In genomic region chr7:79269411-79269810, GRCm38 (mm10) we compare ENCODE assay signal across 18 mouse cellular contexts. TPM values are rescaled to one million over a fixed set of nuclear protein-coding genes. Genes with fewer than 3 reads are reported as not detected.
DNase-seq lines count a peak whose midpoint lies in the region; ATAC-seq and TF ChIP-seq lines count a peak whose summit lies in the region.
"Had no signal": no experiment of that assay in that cellular context is flagged by ENCODE, and none has a peak within 500 bp of the region (broad histone marks: within the 10 kb centered on the region; RNA-seq: fewer than 3 reads in every experiment).

No protein-coding gene starts in this region.

- no peaks in the 10 kb centered on the region for H3K36me3 ChIP-seq in hindbrain, embryonic 10.5 days
- H3K36me3 ChIP-seq in hindbrain, postnatal 0 days (ENCODE audit: insufficient read depth, low read length) = no peaks in the 10 kb centered on the region
- no peaks in the 10 kb centered on the region for H3K36me3 ChIP-seq in intestine, postnatal 0 days (ENCODE audit: control insufficient read depth, insufficient read depth)
- H3K36me3 ChIP-seq in myocyte (ENCODE audit: control insufficient read depth, insufficient read depth) = no peaks in the 10 kb centered on the region
- H3K36me3 ChIP-seq: embryonic facial prominence, embryonic 12.5 days; forebrain, embryonic 15.5 days; heart, embryonic 15.5 days; hindbrain, embryonic 13.5 days had no signal

- H3K4me1 ChIP-seq in hindbrain, embryonic 10.5 days (replicated peaks) = peaks cover 20% of the 10 kb centered on the region
- H3K4me1 ChIP-seq in hindbrain, postnatal 0 days (ENCODE audit: insufficient read depth, low read length) = peaks cover 8% of the 10 kb centered on the region; the same call in 1 of the 2 replicates
- H3K4me1 ChIP-seq in bone marrow, adult 2 months (ENCODE audit: control insufficient read depth, insufficient read depth, low read length) = peaks cover 12% of the 10 kb centered on the region
- peaks cover 16% of the 10 kb centered on the region for H3K4me1 ChIP-seq in intestine, postnatal 0 days (replicated peaks; ENCODE audit: control insufficient read depth, insufficient read depth, low read length)

- 67% methylated on average over 8 of the region's 8 CpGs for WGBS in hindbrain, embryonic 10.5 days
- WGBS in hindbrain, postnatal 0 days = 70% methylated on average over 8 of the region's 8 CpGs
- 60% methylated on average over 8 of the region's 8 CpGs for WGBS in bone marrow, adult 2 months
- WGBS in intestine, postnatal 0 days = 26% methylated on average over 8 of the region's 8 CpGs

- H3K9ac ChIP-seq in hindbrain, postnatal 0 days (replicated peaks; ENCODE audit: low read length) = no peak overlapping the region
- H3K9ac ChIP-seq in intestine, postnatal 0 days (ENCODE audit: low read depth, low read length) = no peak overlapping the region
- H3K9ac ChIP-seq: embryonic facial prominence, embryonic 12.5 days; forebrain, embryonic 15.5 days; heart, embryonic 15.5 days; hindbrain, embryonic 13.5 days had no signal

- no peaks in the 10 kb centered on the region for H3K27me3 ChIP-seq in hindbrain, embryonic 10.5 days (ENCODE audit: insufficient read depth, poor library complexity, severe bottlenecking)
- H3K27me3 ChIP-seq in hindbrain, postnatal 0 days (ENCODE audit: insufficient read depth, low read length) = no peaks in the 10 kb centered on the region
- no peaks in the 10 kb centered on the region for H3K27me3 ChIP-seq in intestine, postnatal 0 days (replicated peaks; ENCODE audit: control insufficient read depth, insufficient read depth, low read length)
- no peaks in the 10 kb centered on the region for H3K27me3 ChIP-seq in myocyte (ENCODE audit: control insufficient read depth, insufficient read depth, insufficient read length)
- H3K27me3 ChIP-seq: embryonic facial prominence, embryonic 12.5 days; forebrain, embryonic 15.5 days; heart, embryonic 15.5 days; hindbrain, embryonic 13.5 days had no signal

- no peak for TF ChIP-seq POLR2A in bone marrow, adult 2 months (IDR thresholded peaks at IDR 0.05; ENCODE audit: borderline replicate concordance, control insufficient read depth, low read depth, low read length)
- no peak for TF ChIP-seq POLR2A in myocyte (IDR thresholded peaks at IDR 0.05; ENCODE audit: insufficient read length, low read depth)

- intact Hi-C loops in left cerebral cortex, postnatal 10 days (cut with DNase I) = no loop called here

- ATAC-seq in hindbrain, postnatal 0 days = no peak
- peak; percentile 9; the same call in 1 of the 2 replicates for ATAC-seq in intestine, postnatal 0 days
- ATAC-seq: forebrain, embryonic 15.5 days had no signal

- H3K27ac ChIP-seq in hindbrain, embryonic 10.5 days = peak overlapping the region; percentile 23; the same call in 1 of the 2 replicates
- no peak overlapping the region for H3K27ac ChIP-seq in hindbrain, postnatal 0 days
- H3K27ac ChIP-seq in bone marrow, adult 2 months (ENCODE audit: control insufficient read depth, insufficient read depth, low read depth, low read length, poor library complexity) = peak overlapping the region; percentile 4; the same call in 1 of the 2 replicates
- H3K27ac ChIP-seq in intestine, postnatal 0 days (ENCODE audit: low read depth, low read length) = peak overlapping the region; percentile 77
- H3K27ac ChIP-seq: embryonic facial prominence, embryonic 12.5 days; forebrain, embryonic 15.5 days; heart, embryonic 15.5 days; hindbrain, embryonic 13.5 days had no signal

- H3K79me2 ChIP-seq in myocyte (ENCODE audit: control insufficient read depth, insufficient read depth) = peaks cover 12% of the 10 kb centered on the region

- H3K4me3 ChIP-seq in hindbrain, embryonic 10.5 days = no peak overlapping the region
- no peak overlapping the region for H3K4me3 ChIP-seq in hindbrain, postnatal 0 days (ENCODE audit: low read length)
- H3K4me3 ChIP-seq in bone marrow, adult 2 months (replicated peaks; ENCODE audit: control insufficient read depth, low read depth, low read length) = no peak overlapping the region
- no peak overlapping the region for H3K4me3 ChIP-seq in intestine, postnatal 0 days (ENCODE audit: low read depth, low read length)
- no peak overlapping the region for H3K4me3 ChIP-seq in myocyte
- H3K4me3 ChIP-seq: embryonic facial prominence, embryonic 12.5 days; forebrain, embryonic 15.5 days; heart, embryonic 15.5 days; hindbrain, embryonic 13.5 days; left cerebral cortex, adult 2 months had no signal

- TF ChIP-seq CTCF in hindbrain, postnatal 0 days (IDR thresholded peaks at IDR 0.05; ENCODE audit: low read depth) = no peak
- TF ChIP-seq CTCF in bone marrow, adult 2 months (IDR thresholded peaks at IDR 0.05; ENCODE audit: control insufficient read depth, insufficient read depth, low read length) = no peak
- TF ChIP-seq CTCF in intestine, postnatal 0 days (IDR thresholded peaks at IDR 0.05; ENCODE audit: low read depth) = no peak

- no peaks in the 10 kb centered on the region for H3K9me3 ChIP-seq in hindbrain, embryonic 10.5 days
- H3K9me3 ChIP-seq in hindbrain, postnatal 0 days (ENCODE audit: low read length) = no peaks in the 10 kb centered on the region
- H3K9me3 ChIP-seq in intestine, postnatal 0 days (ENCODE audit: control insufficient read depth) = no peaks in the 10 kb centered on the region
- H3K9me3 ChIP-seq: embryonic facial prominence, embryonic 12.5 days; forebrain, embryonic 15.5 days; heart, embryonic 15.5 days; hindbrain, embryonic 13.5 days had no signal

- no peak overlapping the region for H3ac ChIP-seq in myocyte (ENCODE audit: control insufficient read depth, insufficient read length)

- H3K4me2 ChIP-seq in hindbrain, postnatal 0 days (ENCODE audit: low read depth, low read length) = no peak overlapping the region
- H3K4me2 ChIP-seq in intestine, postnatal 0 days (replicated peaks; ENCODE audit: low read depth) = no peak overlapping the region
- peak overlapping the region; percentile 45 for H3K4me2 ChIP-seq in myocyte (ENCODE audit: low read depth)
- H3K4me2 ChIP-seq: embryonic facial prominence, embryonic 12.5 days; forebrain, embryonic 15.5 days; heart, embryonic 15.5 days; hindbrain, embryonic 13.5 days had no signal

- DNase-seq in hindbrain, embryonic 10.5 days (ENCODE audit: low spot score) = no peak
- DNase-seq in hindbrain, postnatal 0 days (ENCODE audit: low spot score) = no peak
- no peak for DNase-seq in right cerebral cortex, postnatal 10 days (ENCODE audit: low spot score in 2 of 2)
- no peak for DNase-seq in left cerebral cortex, postnatal 10 days (ENCODE audit: extremely low spot score in 1 of 2, low spot score in 2 of 2)
- DNase-seq: cerebellum, adult 9-11 months; kidney, adult 2 months; kidney, postnatal 36 days; midbrain, embryonic 14.5 days; spleen, adult 18-20 months; thymus, postnatal 36 days had no signal

TF ChIP-seq in myocyte, 11 proteins besides CTCF, POLR2A, EP300 and RAD21:
- TF ChIP-seq SRF (IDR thresholded peaks at IDR 0.05; ENCODE audit: control insufficient read depth, insufficient read length, low read depth) = no peak
- TF ChIP-seq POLR2AphosphoS2 (IDR thresholded peaks at IDR 0.05; ENCODE audit: insufficient read length, low read depth) = no peak
- no peak for TF ChIP-seq MYOD1 (IDR thresholded peaks at IDR 0.05; ENCODE audit: control insufficient read depth in 1 of 3, insufficient read length in 2 of 3, low read depth in 2 of 3)
- no peak for TF ChIP-seq REST (IDR thresholded peaks at IDR 0.05; ENCODE audit: insufficient read depth, insufficient read length)
- TF ChIP-seq CEBPB (IDR thresholded peaks at IDR 0.05; ENCODE audit: insufficient read depth, poor library complexity, severe bottlenecking) = no peak
- no peak for TF ChIP-seq MAX (IDR thresholded peaks at IDR 0.05; ENCODE audit: low read depth)
- no peak for TF ChIP-seq MYOG (IDR thresholded peaks at IDR 0.05; ENCODE audit: control insufficient read depth in 1 of 3, insufficient read depth in 1 of 3, insufficient read length in 2 of 3, low read depth in 2 of 3)
- no peak for TF ChIP-seq USF1 (IDR thresholded peaks at IDR 0.05; ENCODE audit: low read depth)
- no peak for TF ChIP-seq TCF3 (IDR thresholded peaks at IDR 0.05; ENCODE audit: insufficient read length, low read depth)
- no peak for TF ChIP-seq TCF12 (IDR thresholded peaks at IDR 0.05; ENCODE audit: insufficient read depth, poor library complexity, severe bottlenecking)
- no peak for TF ChIP-seq E2F4 (IDR thresholded peaks at IDR 0.05; ENCODE audit: insufficient read depth)

RNA-seq across cellular contexts. Expression of gene Abhd2, which starts 3.6 kb away (rescaled TPM):
- polyA plus RNA-seq in hindbrain, embryonic 10.5 days (2016; fragmentation: Nextera tagmentation; extraction: Ambion mirVana) = 8.0 and 10.1 TPM in 2 replicates
- 92.3 and 100 TPM in 2 replicates for total RNA-seq in hindbrain, postnatal 0 days (2014; rRNA removed)
- polyA plus RNA-seq in hindbrain, postnatal 0 days (2015; fragmentation: Nextera tagmentation; extraction: Ambion mirVana) = 23.7 and 23.9 TPM in 2 replicates
- 7.2 and 13.6 TPM in 2 replicates for polyA plus RNA-seq in bone marrow, adult 2 months (2011; ENCODE audit: insufficient read depth, insufficient read length, low replicate concordance, missing spikeins)
- 34.8 and 36.2 TPM in 2 replicates for polyA plus RNA-seq in intestine, postnatal 0 days (2015; fragmentation: Nextera tagmentation; extraction: Ambion mirVana)
- polyA plus RNA-seq in myocyte (2012; fragmentation: generic; extraction: Trizol) = 16.9 TPM
- 100 to 1,000 TPM; 121 to 124 TPM for total RNA-seq in left cerebral cortex, postnatal 10 days (2021)
